Mouse (Mus musculus): ENCODE data around the gene Hist1h2bl.

DNA sequence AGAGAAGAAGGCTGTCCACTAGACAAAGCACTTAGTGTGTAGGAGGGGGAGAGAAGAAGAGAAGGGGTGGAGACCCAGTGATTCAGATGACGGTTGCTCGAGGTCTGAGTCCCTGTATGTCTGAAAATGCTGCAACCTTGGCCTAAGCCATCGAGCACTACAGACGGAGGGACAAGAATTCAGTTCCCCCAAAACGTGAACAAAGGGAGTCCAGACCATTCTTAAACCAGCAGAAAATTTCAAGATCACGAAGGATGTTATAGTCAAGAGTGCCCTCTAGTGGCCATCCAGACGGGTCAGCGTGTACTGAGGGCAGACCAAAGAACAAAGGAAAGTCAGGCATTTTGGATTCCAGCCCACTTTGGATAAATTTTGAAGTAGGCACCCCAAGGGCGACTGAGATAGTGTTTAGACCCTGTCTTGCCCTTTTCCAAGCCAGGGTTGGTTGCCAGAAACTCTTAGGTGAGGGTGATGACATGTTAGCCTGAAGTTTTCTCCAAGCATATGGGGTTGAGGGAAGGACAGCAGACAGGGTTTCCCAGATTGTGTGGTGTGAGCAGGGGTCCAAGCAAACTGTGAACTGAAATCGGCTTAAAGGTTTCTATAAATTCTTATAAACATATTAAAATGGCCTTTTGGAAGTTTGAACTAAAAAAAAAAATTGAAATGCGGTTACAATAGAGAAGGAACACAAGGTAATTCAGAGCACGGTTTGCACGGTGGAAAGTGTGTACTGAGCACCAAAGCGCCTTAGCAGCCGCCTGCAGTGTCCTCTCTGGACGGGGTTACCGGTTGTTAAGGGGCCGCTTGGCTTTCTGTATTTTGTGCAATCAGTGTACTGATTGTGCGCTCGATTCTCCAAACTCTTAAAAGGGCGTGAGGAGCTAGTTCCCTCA, 18.3 kb upstream of the Hist1h2bl start:
- TF ChIP-seq POLR2A (IDR thresholded peaks at IDR 0.05; ENCODE audit: extremely low read depth, insufficient read depth, low read length) (no peak), CTCF (IDR thresholded peaks at IDR 0.05; ENCODE audit: low read depth, low read length) (peak; percentile 66; the same call in 1 of the 2 replicates)
